ENCODE assay signal across 24 mouse cellular contexts in genomic region chrX:162274581-162274980, GRCm38 (mm10).
DNase-seq lines count a peak whose midpoint lies in the region; ATAC-seq and TF ChIP-seq lines count a peak whose summit lies in the region.
"Had no signal": no experiment of that assay in that cellular context is flagged by ENCODE, and none has a peak within 500 bp of the region (broad histone marks: within the 10 kb centered on the region; RNA-seq: fewer than 3 reads in every experiment).

No protein-coding gene starts in this region.

- H3K9me3 ChIP-seq in embryonic facial prominence, embryonic 14.5 days (ENCODE audit: control insufficient read depth, low read length) = no peaks in the 10 kb centered on the region
- no peaks in the 10 kb centered on the region for H3K9me3 ChIP-seq in embryonic facial prominence, embryonic 10.5 days
- H3K9me3 ChIP-seq in lung, embryonic 15.5 days = no peaks in the 10 kb centered on the region
- H3K9me3 ChIP-seq in lung, postnatal 0 days (ENCODE audit: low read length) = no peaks in the 10 kb centered on the region
- H3K9me3 ChIP-seq: embryonic facial prominence, embryonic 13.5 days; forebrain, embryonic 13.5 days; forebrain, embryonic 15.5 days; G1E had no signal

- no peak overlapping the region for H3K4me2 ChIP-seq in embryonic facial prominence, embryonic 14.5 days (ENCODE audit: low read depth, low read length)
- H3K4me2 ChIP-seq in lung, embryonic 15.5 days = no peak overlapping the region
- no peak overlapping the region for H3K4me2 ChIP-seq in lung, postnatal 0 days (replicated peaks; ENCODE audit: low read depth, low read length)
- H3K4me2 ChIP-seq: embryonic facial prominence, embryonic 13.5 days; forebrain, embryonic 13.5 days; forebrain, embryonic 15.5 days had no signal

- no peaks in the 10 kb centered on the region for H3K4me1 ChIP-seq in embryonic facial prominence, embryonic 14.5 days (ENCODE audit: control insufficient read depth, insufficient read depth, low read length)
- H3K4me1 ChIP-seq in embryonic facial prominence, embryonic 10.5 days = no peaks in the 10 kb centered on the region
- no peaks in the 10 kb centered on the region for H3K4me1 ChIP-seq in lung, embryonic 15.5 days
- H3K4me1 ChIP-seq in lung, postnatal 0 days (ENCODE audit: insufficient read depth, low read depth, low read length) = no peaks in the 10 kb centered on the region
- H3K4me1 ChIP-seq: embryonic facial prominence, embryonic 13.5 days; forebrain, embryonic 13.5 days; forebrain, embryonic 15.5 days had no signal

- H3K9ac ChIP-seq in embryonic facial prominence, embryonic 14.5 days (ENCODE audit: low read depth, low read length) = no peak overlapping the region
- H3K9ac ChIP-seq in lung, embryonic 15.5 days = no peak overlapping the region
- no peak overlapping the region for H3K9ac ChIP-seq in lung, postnatal 0 days (replicated peaks; ENCODE audit: low read depth)
- H3K9ac ChIP-seq: embryonic facial prominence, embryonic 13.5 days; forebrain, embryonic 13.5 days; forebrain, embryonic 15.5 days had no signal

- no peak overlapping the region for H3K4me3 ChIP-seq in embryonic facial prominence, embryonic 14.5 days (ENCODE audit: low read depth, low read length)
- H3K4me3 ChIP-seq in embryonic facial prominence, embryonic 10.5 days = no peak overlapping the region
- H3K4me3 ChIP-seq in lung, embryonic 15.5 days = no peak overlapping the region
- no peak overlapping the region for H3K4me3 ChIP-seq in lung, postnatal 0 days (ENCODE audit: low read depth, low read length)
- H3K4me3 ChIP-seq: embryonic facial prominence, embryonic 13.5 days; forebrain, embryonic 13.5 days; forebrain, embryonic 15.5 days had no signal

- no peak overlapping the region for H3K27ac ChIP-seq in embryonic facial prominence, embryonic 14.5 days (replicated peaks; ENCODE audit: low read depth, low read length)
- H3K27ac ChIP-seq in embryonic facial prominence, embryonic 10.5 days (replicated peaks) = no peak overlapping the region
- H3K27ac ChIP-seq in lung, embryonic 15.5 days = no peak overlapping the region
- no peak overlapping the region for H3K27ac ChIP-seq in lung, postnatal 0 days (ENCODE audit: low read length)
- H3K27ac ChIP-seq: embryonic facial prominence, embryonic 13.5 days; forebrain, embryonic 13.5 days; forebrain, embryonic 15.5 days had no signal

- no peak for TF ChIP-seq EP300 in lung, postnatal 0 days (IDR thresholded peaks at IDR 0.05)

- 82% methylated on average over 5 of the region's 5 CpGs for WGBS in embryonic facial prominence, embryonic 14.5 days
- 80% methylated on average over 5 of the region's 5 CpGs for WGBS in embryonic facial prominence, embryonic 10.5 days
- 48% methylated on average over 5 of the region's 5 CpGs for whole genome bisulfite sequencing in lung, embryonic 15.5 days
- WGBS in lung, postnatal 0 days = 63% methylated on average over 5 of the region's 5 CpGs

- TF ChIP-seq CTCF in lung, postnatal 0 days (IDR thresholded peaks at IDR 0.05) = no peak

- no peaks in the 10 kb centered on the region; the same call in none of the 2 replicates for H3K27me3 ChIP-seq in embryonic facial prominence, embryonic 14.5 days (replicated peaks; ENCODE audit: control insufficient read depth, insufficient read depth, low read length)
- peaks cover 71% of the 10 kb centered on the region for H3K27me3 ChIP-seq in embryonic facial prominence, embryonic 10.5 days (replicated peaks; ENCODE audit: low read depth, poor library complexity, severe bottlenecking)
- H3K27me3 ChIP-seq in lung, embryonic 15.5 days = no peaks in the 10 kb centered on the region
- no peaks in the 10 kb centered on the region for H3K27me3 ChIP-seq in lung, postnatal 0 days (replicated peaks; ENCODE audit: insufficient read depth, low read length)
- H3K27me3 ChIP-seq: CH12.LX; forebrain, embryonic 13.5 days; forebrain, embryonic 15.5 days had no signal

- no peak for ATAC-seq in embryonic facial prominence, embryonic 14.5 days (ENCODE audit: low read depth)
- ATAC-seq in lung, embryonic 15.5 days (ENCODE audit: borderline replicate concordance, extremely low read depth, low FRiP score, low TSS enrichment) = peak; percentile 52; the same call in 1 of the 2 replicates
- no peak for ATAC-seq in lung, postnatal 0 days
- ATAC-seq: activated CD4-positive, CD25-positive, alpha-beta regulatory T cell, adult 4 months; CD4-positive, CD25-positive, alpha-beta regulatory T cell, adult 4 months; forebrain, embryonic 13.5 days; forebrain, embryonic 15.5 days; Patski had no signal

- peak; percentile 6 for DNase-seq in embryonic facial prominence, embryonic 14.5 days (ENCODE audit: low spot score)
- no peak for DNase-seq in embryonic facial prominence, embryonic 10.5 days (ENCODE audit: low spot score)
- no peak for DNase-seq in lung, adult 18-20 months
- DNase-seq in lung, postnatal 0 days (ENCODE audit: low spot score) = peak; percentile 4
- no peak for DNase-seq in lung, postnatal 25 days (ENCODE audit: low spot score)
- peak; percentile 11 for DNase-seq in lung, postnatal 36 days
- DNase-seq: adrenal gland, adult 8-10 months; adrenal gland, postnatal 14 days; adrenal gland, postnatal 36 days; B cell, adult 2 months; cerebellum, adult 11-12 months; cerebellum, adult 2 months; cerebellum, adult 9-10 months; cerebellum, postnatal 10 days; cerebellum, postnatal 25 days had no signal

- no peaks in the 10 kb centered on the region for H3K36me3 ChIP-seq in embryonic facial prominence, embryonic 14.5 days (ENCODE audit: control insufficient read depth, insufficient read depth, low read length)
- no peaks in the 10 kb centered on the region for H3K36me3 ChIP-seq in embryonic facial prominence, embryonic 10.5 days (replicated peaks)
- H3K36me3 ChIP-seq in lung, embryonic 15.5 days = no peaks in the 10 kb centered on the region
- no peaks in the 10 kb centered on the region for H3K36me3 ChIP-seq in lung, postnatal 0 days (ENCODE audit: insufficient read depth, low read length)
- H3K36me3 ChIP-seq: embryonic facial prominence, embryonic 13.5 days; forebrain, embryonic 15.5 days; G1E had no signal

Comparison
In these comparisons a context has a peak if more than half of its experiments do, and no peak if none do; other contexts are left out.
1. DNase-seq: peak in embryonic facial prominence, embryonic 14.5 days (single experiment), lung, postnatal 0 days (single experiment) and lung, postnatal 36 days (single experiment); none in embryonic facial prominence, embryonic 10.5 days (single experiment), lung, adult 18-20 months (0 of 2) and lung, postnatal 25 days (single experiment).